Mouse (Mus musculus) embryonic facial prominence, embryonic 10.5 days (tissue): ENCODE results near the gene Slc35d3. TPM values are rescaled to one million over a fixed set of nuclear protein-coding genes. Genes with fewer than 3 reads are reported as not detected.

ENCODE experiments used
- DNase-seq: peaks from one replicate; pipeline ENCODE4 v3.0.0-alpha.2; 2017; ENCODE audit warnings: low spot score
- H3K27ac ChIP-seq: fragments of 300-500 bp; sonication (generic); replicated peaks from 2 replicates; pipeline ENCODE4 v1.5.1; 2016; ENCODE audit warnings: mild to moderate bottlenecking
- H3K27me3 ChIP-seq: fragments of 300-500 bp; sonication (generic); replicated peaks from 2 replicates; pipeline ENCODE4 v1.6.1; 2016; ENCODE audit warnings: low read depth, mild to moderate bottlenecking; ENCODE audit not compliant: poor library complexity, severe bottlenecking
- H3K36me3 ChIP-seq: fragments of 300-500 bp; sonication (generic); replicated peaks from 2 replicates; pipeline ENCODE4 v1.6.1; 2016; ENCODE audit warnings: mild to moderate bottlenecking, moderate library complexity
- H3K4me1 ChIP-seq: fragments of 300-500 bp; sonication (generic); 2 replicates; pipeline ENCODE4 v1.6.1; 2016
- H3K4me3 ChIP-seq: fragments of 300-500 bp; sonication (generic); 2 replicates; pipeline ENCODE4 v1.5.1; 2016; ENCODE audit warnings: mild to moderate bottlenecking, moderate library complexity
- H3K9me3 ChIP-seq: fragments of 300-500 bp; sonication (generic); 2 replicates; pipeline ENCODE4 v1.6.1; 2016; ENCODE audit warnings: mild to moderate bottlenecking
- WGBS: fragments of 180-500 bp; shearing (Covaris S2); methylation state at CpG from one replicate; pipeline ENCODE4 v1.1.7; 2016; 5-methylcytosine and 5-hydroxymethylcytosine counted together
- polyA plus RNA-seq: library from polyadenylated mRNA; unstranded; fragments of >200 nt; fragmentation: Nextera tagmentation; extraction: Ambion mirVana; gene quantifications from 2 replicates; pipeline ENCODE4 v1.2.1, GENCODE M21; 2016

The Slc35d3 gene
- polyA plus RNA-seq = 0.39 and 0.71 TPM in 2 replicates

GRCm38 (mm10) chr10:19850998-19851691 is at the start of gene Slc35d3:
TSS of gene Slc35d3 (minus strand) at chr10:19851459.
- Histone ChIP-seq H3K4me3 (peak within 1 kb of the TSS; percentile 72), H3K4me1 (peaks cover 34% of the 10 kb centered on the region), H3K27ac (no peak within 1 kb of the TSS; the same call in 1 of the 2 replicates), H3K36me3 (no peaks in the 10 kb centered on the region), H3K27me3 (peaks cover 88% of the 10 kb centered on the region), H3K9me3 (no peaks in the 10 kb centered on the region)
- under 1% methylated on average over 72 of the region's 72 CpGs for WGBS
- peak; percentile 72 for DNase-seq

DNA sequence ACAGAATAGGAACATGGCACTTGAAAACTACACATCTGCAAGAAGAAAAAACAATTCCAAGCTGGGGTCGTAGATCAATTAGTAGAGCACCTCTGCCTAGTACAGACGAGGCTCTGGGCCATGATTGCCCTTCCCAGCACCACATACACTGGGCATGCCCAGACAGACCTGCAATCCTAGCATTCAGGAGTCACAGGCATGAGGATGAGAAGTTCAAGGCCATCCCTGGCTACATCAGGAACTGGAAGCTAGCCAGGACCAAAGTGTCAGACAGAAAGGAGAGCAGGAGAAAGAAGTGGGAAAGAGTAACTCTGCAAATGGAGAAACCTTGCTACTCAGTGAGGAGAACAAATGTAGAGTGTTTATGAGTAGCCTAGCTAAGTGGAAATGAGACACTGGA is 48.9 kb upstream of the Slc35d3 start:
- H3K27me3 ChIP-seq = no peaks in the 10 kb centered on the region
- no peaks in the 10 kb centered on the region for H3K9me3 ChIP-seq
- 76% methylated on average over 2 of the region's 2 CpGs for WGBS
- no peak overlapping the region for H3K27ac ChIP-seq
- no peaks in the 10 kb centered on the region for H3K4me1 ChIP-seq
- no peak for DNase-seq
- no peak overlapping the region for H3K4me3 ChIP-seq
- H3K36me3 ChIP-seq = peaks cover 10% of the 10 kb centered on the region; the same call in 1 of the 2 replicates

- no peaks in the 10 kb centered on the region for H3K4me1 ChIP-seq
- no peak overlapping the region for H3K27ac ChIP-seq
- WGBS = 19% methylated on average over 4 of the region's 4 CpGs
- peak; percentile 41 for DNase-seq
- no peaks in the 10 kb centered on the region for H3K9me3 ChIP-seq
- H3K4me3 ChIP-seq = no peak overlapping the region
- H3K36me3 ChIP-seq = peaks cover 6% of the 10 kb centered on the region
- no peaks in the 10 kb centered on the region for H3K27me3 ChIP-seq
Observed at GRCm38 (mm10) chr10:19893976-19894375, 42.7 kb upstream of the Slc35d3 start.

DNA sequence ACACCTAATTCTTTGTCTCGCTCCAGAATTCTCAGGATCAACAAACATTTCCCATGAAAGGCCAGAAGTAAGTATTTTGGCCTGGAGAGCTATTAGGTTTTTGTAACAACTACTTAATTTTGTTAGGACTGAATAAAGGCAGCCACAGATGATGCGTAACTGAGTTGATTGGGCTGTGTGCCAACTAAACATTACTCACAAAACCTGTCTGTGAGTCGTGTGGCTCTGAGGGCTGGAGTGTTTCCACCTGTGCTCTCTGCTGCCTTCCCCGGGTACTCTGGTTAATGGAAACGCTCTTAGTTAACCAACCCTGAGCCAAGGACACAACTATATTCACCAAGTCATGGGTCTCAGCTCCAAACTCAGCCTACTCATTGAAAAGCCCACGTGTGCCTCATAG is 41.9 kb upstream of the Slc35d3 start:
- H3K9me3 ChIP-seq = no peaks in the 10 kb centered on the region
- H3K27ac ChIP-seq = no peak overlapping the region
- H3K4me1 ChIP-seq = no peaks in the 10 kb centered on the region
- WGBS = 84% methylated on average over 6 of the region's 6 CpGs
- no peak overlapping the region for H3K4me3 ChIP-seq
- no peaks in the 10 kb centered on the region for H3K27me3 ChIP-seq
- DNase-seq = no peak
- H3K36me3 ChIP-seq = peaks cover 12% of the 10 kb centered on the region

GRCm38 (mm10) chr10:19891686-19892085 is 40.4 kb upstream of the Slc35d3 start:
- H3K4me3 ChIP-seq = no peak overlapping the region
- peaks cover 12% of the 10 kb centered on the region for H3K36me3 ChIP-seq
- 53% methylated on average over 3 of the region's 3 CpGs for WGBS
- H3K9me3 ChIP-seq = no peaks in the 10 kb centered on the region
- no peak overlapping the region for H3K27ac ChIP-seq
- H3K27me3 ChIP-seq = no peaks in the 10 kb centered on the region
- H3K4me1 ChIP-seq = no peaks in the 10 kb centered on the region
- no peak for DNase-seq

DNA sequence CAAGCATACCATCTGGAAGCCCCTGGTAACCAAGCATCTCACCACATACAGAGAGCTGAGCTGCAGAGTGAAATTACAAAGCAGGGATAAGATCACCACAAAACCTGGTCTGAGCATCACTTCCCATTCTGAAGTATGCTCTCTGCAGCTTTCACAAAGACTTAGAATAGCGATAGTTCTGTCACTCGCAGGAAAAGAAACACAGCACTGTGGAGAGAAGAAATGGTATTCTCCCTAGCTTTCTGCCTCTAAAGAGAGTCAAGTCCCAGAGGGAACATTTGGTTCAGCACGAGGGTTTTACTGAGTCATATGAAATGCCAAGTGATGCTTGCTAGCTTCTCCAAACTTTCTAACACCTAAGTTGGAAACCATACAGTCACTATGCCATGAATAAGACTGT is 38.6 kb upstream of the Slc35d3 start:
- H3K9me3 ChIP-seq = no peaks in the 10 kb centered on the region
- H3K4me3 ChIP-seq = no peak overlapping the region
- no peaks in the 10 kb centered on the region for H3K27me3 ChIP-seq
- no peaks in the 10 kb centered on the region for H3K4me1 ChIP-seq
- no peak for DNase-seq
- H3K36me3 ChIP-seq = peaks cover 12% of the 10 kb centered on the region
- H3K27ac ChIP-seq = no peak overlapping the region
- 84% methylated on average over 3 of the region's 3 CpGs for WGBS

- Histone ChIP-seq H3K4me3 (no peak overlapping the region), H3K9me3 (no peaks in the 10 kb centered on the region), H3K27me3 (no peaks in the 10 kb centered on the region), H3K4me1 (no peaks in the 10 kb centered on the region), H3K36me3 (peaks cover 21% of the 10 kb centered on the region), H3K27ac (no peak overlapping the region)
- no peak for DNase-seq
- WGBS = 90% methylated on average over 3 of the region's 3 CpGs
Observed at GRCm38 (mm10) chr10:19886249-19886648, 35.0 kb upstream of the Slc35d3 start.

DNA sequence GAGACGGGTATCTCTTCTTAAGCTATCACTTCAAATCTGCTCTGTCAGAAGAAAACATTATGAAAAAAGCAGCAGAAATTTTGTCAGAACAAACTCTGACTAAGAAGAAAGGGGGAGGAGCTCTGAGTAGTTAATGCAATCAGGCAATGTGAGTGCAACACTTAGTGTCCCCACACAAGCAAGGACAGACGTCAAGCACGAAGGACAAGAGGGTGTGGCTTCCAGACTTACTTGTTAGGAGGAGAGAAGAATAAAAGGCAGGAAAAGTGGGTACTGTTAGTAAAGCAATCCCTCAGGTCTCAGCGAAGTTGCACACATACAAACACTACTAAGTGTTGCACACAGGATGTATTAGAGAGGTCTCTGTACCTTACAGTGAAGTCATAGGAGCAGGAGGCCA is 33.1 kb upstream of the Slc35d3 start:
- H3K4me1 ChIP-seq = no peaks in the 10 kb centered on the region
- WGBS = 82% methylated on average over 4 of the region's 4 CpGs
- peaks cover 21% of the 10 kb centered on the region for H3K36me3 ChIP-seq
- no peak for DNase-seq
- H3K4me3 ChIP-seq = no peak overlapping the region
- H3K27me3 ChIP-seq = no peaks in the 10 kb centered on the region
- no peak overlapping the region for H3K27ac ChIP-seq
- no peaks in the 10 kb centered on the region for H3K9me3 ChIP-seq

DNA sequence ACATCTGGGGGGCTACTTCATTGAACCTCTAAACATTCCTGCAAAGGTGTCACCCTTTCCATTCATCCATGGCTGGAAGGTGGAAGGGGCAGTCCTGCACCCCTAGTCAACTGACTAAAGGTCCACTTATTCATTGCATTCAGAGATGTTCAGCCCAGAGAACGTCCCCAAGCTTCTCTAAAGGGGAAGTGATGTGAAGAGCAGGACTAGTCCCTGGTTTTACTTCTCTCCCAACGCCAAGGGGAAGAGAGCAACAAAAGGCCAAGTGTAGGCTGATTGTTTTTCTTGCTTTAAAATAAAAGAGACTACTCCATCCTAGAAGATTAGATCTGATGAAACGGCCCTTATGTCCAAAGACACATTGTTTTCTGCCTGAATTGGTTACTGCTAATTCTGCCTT is 29.2 kb upstream of the Slc35d3 start:
- peaks cover 13% of the 10 kb centered on the region for H3K36me3 ChIP-seq
- H3K9me3 ChIP-seq = no peaks in the 10 kb centered on the region
- no peak overlapping the region for H3K27ac ChIP-seq
- no peaks in the 10 kb centered on the region for H3K27me3 ChIP-seq
- no peak overlapping the region for H3K4me3 ChIP-seq
- 78% methylated on average over 3 of the region's 3 CpGs for WGBS
- H3K4me1 ChIP-seq = no peaks in the 10 kb centered on the region
- no peak for DNase-seq

DNA sequence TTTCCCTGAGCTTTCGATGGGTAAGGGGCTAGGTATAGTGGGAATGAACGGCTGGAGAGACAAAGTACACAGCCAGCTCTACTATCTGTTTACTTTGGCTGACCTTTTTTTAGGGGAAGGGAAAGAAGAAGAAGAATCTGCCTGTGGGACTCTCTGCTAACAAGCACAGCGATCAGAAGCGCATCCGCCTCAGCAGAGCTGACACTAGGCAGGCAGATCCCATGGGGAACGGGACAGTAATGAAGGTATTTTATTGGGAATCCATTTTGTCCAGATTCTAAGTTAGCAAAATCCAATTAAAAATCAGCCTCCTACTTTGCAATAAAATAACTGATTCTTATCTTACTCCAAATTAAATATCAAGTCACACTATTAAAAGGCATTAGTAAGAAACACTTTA is 27.9 kb upstream of the Slc35d3 start:
- 72% methylated on average over 6 of the region's 6 CpGs for WGBS
- Histone ChIP-seq H3K27me3 (no peaks in the 10 kb centered on the region), H3K9me3 (no peaks in the 10 kb centered on the region), H3K36me3 (peaks cover 6% of the 10 kb centered on the region), H3K27ac (no peak overlapping the region), H3K4me3 (no peak overlapping the region), H3K4me1 (no peaks in the 10 kb centered on the region)
- DNase-seq = no peak

DNA sequence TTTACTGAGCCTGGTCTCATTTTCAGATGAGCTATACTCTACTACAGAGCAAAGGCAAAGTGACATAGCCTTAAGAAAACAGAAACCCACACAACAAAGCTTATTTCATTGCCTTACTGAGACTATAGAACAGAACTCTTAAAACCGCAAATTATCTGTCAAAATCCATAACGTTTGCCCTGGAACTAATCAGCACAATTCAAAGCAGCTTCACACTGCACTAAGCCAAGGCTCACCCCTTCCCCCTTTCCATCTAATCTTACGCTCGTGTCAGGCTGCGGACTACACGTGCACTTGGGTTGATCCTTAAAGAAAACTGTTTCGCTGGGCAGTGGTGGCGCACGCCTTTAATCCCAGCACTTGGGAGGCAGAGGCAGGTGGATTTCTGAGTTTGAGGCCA is 26.4 kb upstream of the Slc35d3 start:
- H3K36me3 ChIP-seq = peaks cover under 1% of the 10 kb centered on the region; the same call in 1 of the 2 replicates
- H3K27ac ChIP-seq = no peak overlapping the region
- DNase-seq = no peak
- no peaks in the 10 kb centered on the region for H3K27me3 ChIP-seq
- WGBS = 86% methylated on average over 9 of the region's 9 CpGs
- no peaks in the 10 kb centered on the region for H3K4me1 ChIP-seq
- no peaks in the 10 kb centered on the region for H3K9me3 ChIP-seq
- no peak overlapping the region for H3K4me3 ChIP-seq

DNA sequence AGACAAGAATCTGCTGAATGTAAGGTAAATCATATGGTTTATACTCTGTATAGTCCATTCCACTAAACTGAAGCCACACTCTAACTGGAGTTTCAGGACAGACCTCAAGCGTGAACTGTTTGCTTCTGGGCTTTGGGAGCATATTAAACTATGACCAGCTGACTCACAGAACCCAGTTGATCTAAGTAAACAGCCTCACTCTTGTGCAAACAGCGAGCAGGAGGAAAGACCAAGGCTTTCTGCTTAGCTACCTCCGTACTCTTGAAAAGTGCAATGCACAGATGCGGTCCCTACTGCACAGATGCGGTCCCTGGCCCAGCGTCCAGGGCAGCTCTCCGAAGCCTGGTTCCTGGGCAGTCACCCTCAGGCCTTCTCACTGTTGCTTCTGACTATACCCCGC is 26.0 kb upstream of the Slc35d3 start:
- Histone ChIP-seq H3K4me3 (no peak overlapping the region), H3K27ac (no peak overlapping the region), H3K36me3 (peaks cover 3% of the 10 kb centered on the region; the same call in 1 of the 2 replicates), H3K27me3 (no peaks in the 10 kb centered on the region), H3K9me3 (no peaks in the 10 kb centered on the region), H3K4me1 (no peaks in the 10 kb centered on the region)
- no peak for DNase-seq
- WGBS = 85% methylated on average over 8 of the region's 8 CpGs

- peaks cover 3% of the 10 kb centered on the region; the same call in 1 of the 2 replicates for H3K36me3 ChIP-seq
- no peaks in the 10 kb centered on the region for H3K4me1 ChIP-seq
- no peaks in the 10 kb centered on the region for H3K9me3 ChIP-seq
- DNase-seq = no peak
- no peak overlapping the region for H3K27ac ChIP-seq
- H3K4me3 ChIP-seq = no peak overlapping the region
- H3K27me3 ChIP-seq = no peaks in the 10 kb centered on the region
- WGBS = 68% methylated on average over 7 of the region's 7 CpGs
Observed at GRCm38 (mm10) chr10:19876669-19877068, 25.4 kb upstream of the Slc35d3 start.
